Mouse (Mus musculus): ENCODE measurements at regions not wholly inside any gene's neighbourhood (a gene's known extent, or its start where the extent isn't known, plus 50 kb on each side); places are given as distances from the start of the nearest gene placed in this dataset.

GRCm38 (mm10) chr6:123930951-123931350 is 77.7 kb upstream of the Vmn2r25 start:
- in situ Hi-C loops (cut with MboI): loop anchor here (5.0 to 10.0 kb wide), 2 partner anchors 321 to 444 kb away; no protein-coding TSS in a partner anchor

GRCm38 (mm10) chr6:123937930-123938329 is 84.7 kb upstream of the Vmn2r25 start:
- in situ Hi-C loops (cut with MboI): loop anchor here (10.0 kb wide), 1 partner anchor 437 kb away; no protein-coding TSS in a partner anchor

GRCm38 (mm10) chr6:123961321-123961720 is 63.0 kb upstream of the Vmn2r26 start:
- in situ Hi-C loops (cut with MboI): no loop called here

GRCm38 (mm10) chr6:123971180-123971579 is 53.2 kb upstream of the Vmn2r26 start:
- in situ Hi-C loops (cut with MboI): no loop called here
